Mouse (Mus musculus) ES-Bruce4 (cell line): ENCODE measurements around the gene Ncs1. TPM values are rescaled to one million over a fixed set of nuclear protein-coding genes. Genes with fewer than 3 reads are reported as not detected.

Source experiments
- H3K27ac ChIP-seq: 2 replicates; pipeline ENCODE4 v1.5.1; 2012; ENCODE audit warnings: low read length, inconsistent platforms; ENCODE audit not compliant: insufficient read depth
- H3K27me3 ChIP-seq: 2 replicates; pipeline ENCODE4 v1.6.1; 2012; ENCODE audit warnings: mild to moderate bottlenecking, low read length, inconsistent platforms; ENCODE audit not compliant: control insufficient read depth, poor library complexity, insufficient read depth, severe bottlenecking
- H3K36me3 ChIP-seq: 2 replicates; pipeline ENCODE4 v1.6.1; 2012; ENCODE audit warnings: inconsistent platforms, mild to moderate bottlenecking, low read length, moderate library complexity; ENCODE audit not compliant: control insufficient read depth, poor library complexity, insufficient read depth, severe bottlenecking
- H3K4me1 ChIP-seq: one replicate; pipeline ENCODE4 v1.8.1; 2011; ENCODE audit warnings: low read length; ENCODE audit not compliant: control insufficient read depth, insufficient read depth
- H3K4me3 ChIP-seq: 2 replicates; pipeline ENCODE4 v1.5.1; 2011; ENCODE audit warnings: low read depth, mild to moderate bottlenecking, low read length
- H3K9ac ChIP-seq: 2 replicates; pipeline ENCODE4 v1.6.1; 2012; ENCODE audit warnings: low read depth, mild to moderate bottlenecking, inconsistent platforms; ENCODE audit not compliant: poor library complexity, severe bottlenecking
- H3K9me3 ChIP-seq: replicated peaks from 2 replicates; pipeline ENCODE4 v1.6.1; 2012; ENCODE audit warnings: mild to moderate bottlenecking, low read length, inconsistent platforms; ENCODE audit not compliant: control insufficient read depth, poor library complexity, insufficient read depth, severe bottlenecking
- CTCF ChIP-seq: IDR thresholded peaks from one replicate; pipeline ENCODE4 v1.8.1; 2011; ENCODE audit warnings: low read depth, low read length
- EP300 ChIP-seq: IDR thresholded peaks from 2 replicates; pipeline ENCODE4 v1.6.1; 2011; ENCODE audit warnings: low read depth, low read length; ENCODE audit not compliant: insufficient read depth
- POLR2A ChIP-seq: IDR thresholded peaks from one replicate; pipeline ENCODE4 v1.8.1; 2011; ENCODE audit warnings: low read length; ENCODE audit not compliant: insufficient read depth
- polyA plus RNA-seq: library from polyadenylated mRNA; stranded (reverse); fragments of >200 nt; gene quantifications from 2 replicates; pipeline ENCODE4 v1.2.4, GENCODE M21; 2011; ENCODE audit warnings: low read depth; ENCODE audit not compliant: missing spikeins, insufficient read depth, insufficient read length

Ncs1 gene
- polyA plus RNA-seq, 1 experiment, result 6.2 TPM

- H3K27ac ChIP-seq, result no peak overlapping the region
- no peak overlapping the region for H3K9ac ChIP-seq
- no peaks in the 10 kb centered on the region for H3K4me1 ChIP-seq
- H3K36me3 ChIP-seq, result no peaks in the 10 kb centered on the region
- H3K27me3 ChIP-seq, result no peaks in the 10 kb centered on the region
- no peaks in the 10 kb centered on the region; the same call in 1 of the 2 replicates for H3K9me3 ChIP-seq
- peak; percentile 9 for TF ChIP-seq CTCF
- TF ChIP-seq POLR2A, result no peak
- no peak for TF ChIP-seq EP300
- no peak overlapping the region for H3K4me3 ChIP-seq
Observed at GRCm38 (mm10) chr2:31228768-31229311, 16.8 kb upstream of the Ncs1 start.

GRCm38 (mm10) chr2:31239203-31239696 lies 6.4 kb upstream of the Ncs1 start:
- Histone ChIP-seq H3K36me3 (no peaks in the 10 kb centered on the region), H3K4me1 (peaks cover 14% of the 10 kb centered on the region), H3K27ac (no peak overlapping the region), H3K9me3 (no peaks in the 10 kb centered on the region), H3K4me3 (no peak overlapping the region), H3K27me3 (no peaks in the 10 kb centered on the region), H3K9ac (no peak overlapping the region)
- 0 out of 2 replicates have a peak, but pooled peaks have one; percentile 37 for TF ChIP-seq EP300
- TF ChIP-seq CTCF, result peak; percentile 71
- TF ChIP-seq POLR2A, result peak; percentile 97

DNA sequence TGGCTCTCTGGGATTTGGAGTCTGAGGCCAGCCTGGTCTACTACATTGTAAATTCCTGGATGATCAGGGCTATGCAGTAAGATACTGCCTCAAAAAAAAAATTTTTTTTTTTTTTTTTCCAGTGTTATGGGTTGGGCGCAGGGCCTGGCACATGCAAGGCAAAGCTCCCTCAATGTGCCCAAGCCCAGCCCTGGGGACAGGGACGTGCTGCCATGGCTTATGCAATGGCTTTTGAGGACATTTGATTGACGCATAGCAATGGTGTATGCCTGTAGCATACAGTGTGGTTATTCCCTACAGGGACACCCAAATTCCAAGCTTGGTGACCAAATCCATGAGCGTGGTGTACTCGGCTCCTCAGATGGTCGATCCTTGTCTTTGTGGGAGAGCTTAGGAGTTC lies 5.8 kb upstream of the Ncs1 start:
- Histone ChIP-seq H3K27me3 (no peaks in the 10 kb centered on the region), H3K4me1 (peaks cover 14% of the 10 kb centered on the region), H3K4me3 (no peak overlapping the region), H3K9me3 (no peaks in the 10 kb centered on the region), H3K9ac (no peak overlapping the region), H3K36me3 (no peaks in the 10 kb centered on the region), H3K27ac (no peak overlapping the region)
- TF ChIP-seq CTCF, result no peak

- no peak overlapping the region for H3K27ac ChIP-seq
Observed at GRCm38 (mm10) chr2:31241639-31242038, 4.0 kb upstream of the Ncs1 start.

GRCm38 (mm10) chr2:31244216-31244615 lies 1.4 kb upstream of the Ncs1 start:
- TF ChIP-seq POLR2A, result no peak
- no peak for TF ChIP-seq EP300
- no peak for TF ChIP-seq CTCF
- Histone ChIP-seq H3K4me3 (no peak overlapping the region), H3K9me3 (no peaks in the 10 kb centered on the region), H3K4me1 (peaks cover 14% of the 10 kb centered on the region), H3K27me3 (no peaks in the 10 kb centered on the region), H3K9ac (no peak overlapping the region), H3K36me3 (no peaks in the 10 kb centered on the region), H3K27ac (no peak overlapping the region)

More at GRCm38 (mm10) chr2:31241639-31242038, 4.0 kb upstream of the Ncs1 start:
- Histone ChIP-seq H3K4me3 (no peak overlapping the region), H3K9me3 (no peaks in the 10 kb centered on the region), H3K4me1 (peaks cover 14% of the 10 kb centered on the region), H3K27me3 (no peaks in the 10 kb centered on the region), H3K9ac (no peak overlapping the region), H3K36me3 (no peaks in the 10 kb centered on the region)
- no peak for TF ChIP-seq CTCF
- peak; percentile 72; the same call in 1 of the 2 replicates for TF ChIP-seq EP300
- no peak for TF ChIP-seq POLR2A

DNA sequence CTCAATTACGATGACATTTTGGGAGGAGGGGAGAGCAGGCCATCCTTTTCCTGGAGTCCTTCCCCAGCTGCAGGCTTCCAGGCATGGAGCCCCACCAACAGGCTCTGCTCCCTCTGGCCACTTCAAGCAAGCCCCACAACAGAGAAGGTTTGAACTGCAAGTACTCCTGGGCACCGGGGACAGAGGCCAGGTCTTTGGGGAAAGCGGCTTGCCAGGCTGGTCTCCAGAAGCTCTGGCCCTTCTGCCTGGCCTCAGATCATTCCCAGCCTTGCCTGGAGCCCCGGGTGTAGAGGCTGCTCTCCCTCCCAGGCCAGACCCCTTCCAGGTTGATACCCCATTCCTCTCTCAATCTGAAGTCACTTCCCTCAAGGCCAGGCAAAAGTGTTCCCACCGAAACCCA lies 572 bp upstream of the Ncs1 start:
- TF ChIP-seq CTCF (no peak), EP300 (no peak), POLR2A (no peak)
- Histone ChIP-seq H3K9ac (peak overlapping the region; percentile 87), H3K4me1 (peaks cover 14% of the 10 kb centered on the region), H3K36me3 (no peaks in the 10 kb centered on the region), H3K27ac (no peak overlapping the region), H3K9me3 (no peaks in the 10 kb centered on the region), H3K4me3 (peak overlapping the region; percentile 67), H3K27me3 (no peaks in the 10 kb centered on the region)
